Mouse (Mus musculus) c-Kit-positive CD71-negative TER-119-negative erythroid progenitor cells, embryonic 14.5 days (primary cell): Measurements from ENCODE around the gene Celf2.

Experiments
- DNase-seq: peaks from one replicate; pipeline ENCODE4 v3.0.0-alpha.2; 2013; ENCODE audit warnings: low read depth

Gene Celf2

DNA sequence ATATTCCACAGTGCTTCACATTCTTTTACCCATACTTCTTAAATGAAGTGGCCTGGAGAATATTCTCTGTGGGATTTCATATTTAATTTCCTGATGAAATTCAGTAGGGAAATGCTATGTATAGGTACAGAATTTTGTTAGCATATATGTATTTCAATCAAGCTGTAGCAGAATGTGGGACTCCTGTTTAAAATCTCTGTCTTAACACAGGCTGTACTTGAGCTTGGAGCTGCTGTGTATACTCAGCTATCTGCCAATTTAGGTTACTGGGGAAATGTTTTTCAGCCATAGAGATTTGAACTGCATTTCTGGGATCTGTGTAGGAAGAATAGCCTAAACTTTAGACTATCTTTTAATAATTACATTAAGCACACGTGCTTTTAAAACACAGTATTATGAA, 330.2 kb downstream of the Celf2 start:
- no peak for DNase-seq

DNA sequence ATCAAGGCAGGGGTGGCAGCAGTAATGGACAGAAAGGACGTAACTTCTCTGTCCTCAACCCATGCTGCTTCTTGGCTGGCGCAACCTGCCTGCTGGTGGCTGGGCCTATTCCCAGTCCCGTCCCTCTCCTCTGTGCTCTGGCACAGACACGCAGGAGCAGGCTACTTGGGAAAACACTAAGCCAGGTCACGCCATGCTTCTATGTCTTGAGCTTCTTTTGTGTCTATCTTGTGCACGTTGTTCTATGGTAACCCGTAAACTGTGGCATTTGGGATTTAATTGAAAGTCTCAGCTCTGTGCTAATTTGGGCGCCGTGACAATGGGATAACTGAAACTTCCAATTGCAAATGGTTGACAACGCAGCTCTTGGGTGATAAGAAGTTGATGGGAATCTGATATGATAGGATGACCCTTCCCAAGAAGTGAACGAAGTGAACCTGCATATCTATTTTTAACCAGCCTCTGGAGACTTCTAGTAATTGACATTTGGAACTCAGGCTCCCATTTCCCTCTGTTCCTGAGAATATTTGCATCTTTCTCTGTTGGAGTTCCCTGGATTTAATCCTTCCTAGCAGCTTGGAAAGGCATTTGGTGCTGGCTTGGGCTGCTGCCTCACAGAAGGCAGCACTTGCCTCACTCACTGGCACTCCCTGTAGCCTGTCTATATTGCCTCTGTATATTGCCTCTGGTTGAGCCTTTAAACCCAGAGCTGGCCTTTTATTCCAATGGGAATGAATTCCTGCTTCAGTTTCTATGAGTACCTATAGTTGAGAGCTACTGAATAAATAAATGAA, 335.9 kb downstream of the Celf2 start:
- DNase-seq = no peak

DNA sequence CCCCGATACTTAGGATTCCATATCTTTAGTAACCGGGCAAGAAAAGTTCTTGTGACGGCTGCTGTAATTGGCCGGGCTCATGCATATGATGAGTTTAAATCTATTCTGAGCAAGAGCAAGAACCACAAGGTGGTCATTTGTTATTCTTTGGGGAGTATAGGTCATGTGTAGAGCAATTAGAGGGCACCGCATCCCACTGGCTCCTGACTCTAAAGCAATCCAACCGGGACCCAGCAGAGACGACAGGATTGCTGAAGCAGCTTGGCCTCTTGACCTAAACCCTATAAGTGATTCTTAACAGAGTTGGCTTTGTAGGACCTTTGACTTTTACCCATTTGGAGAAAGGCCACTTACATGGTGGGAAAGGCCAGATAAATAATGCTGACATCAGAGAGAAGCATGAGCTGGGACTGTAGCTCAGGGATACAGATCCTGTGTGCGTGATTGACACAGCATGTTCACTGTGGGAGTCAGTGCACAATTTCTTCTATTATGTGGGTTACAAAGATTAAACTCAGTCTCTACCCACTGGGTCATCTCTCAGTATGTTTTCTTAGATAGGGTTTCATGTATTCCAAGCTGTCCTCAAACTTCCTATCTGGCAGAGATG, 338.2 kb downstream of the Celf2 start:
- DNase-seq = no peak

DNA sequence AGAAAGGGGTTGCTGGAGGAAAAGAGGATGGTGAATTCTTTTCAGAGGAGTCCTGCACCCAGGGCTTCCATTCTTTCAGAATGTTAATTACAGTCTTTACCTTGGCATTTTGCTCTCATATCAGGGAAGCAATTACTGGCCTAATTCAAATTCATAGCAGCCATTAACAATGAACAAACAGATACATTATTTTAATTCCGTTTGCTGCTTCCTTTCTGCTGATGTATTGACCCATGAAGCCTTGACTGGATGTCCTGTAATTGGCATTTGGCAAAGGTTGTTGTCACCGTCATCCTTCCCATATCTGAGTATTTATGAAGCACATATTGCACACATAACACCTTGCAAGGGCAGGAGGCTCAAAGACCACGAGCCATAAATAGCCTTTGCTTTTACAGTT, 343.6 kb downstream of the Celf2 start:
- DNase-seq = no peak

DNA sequence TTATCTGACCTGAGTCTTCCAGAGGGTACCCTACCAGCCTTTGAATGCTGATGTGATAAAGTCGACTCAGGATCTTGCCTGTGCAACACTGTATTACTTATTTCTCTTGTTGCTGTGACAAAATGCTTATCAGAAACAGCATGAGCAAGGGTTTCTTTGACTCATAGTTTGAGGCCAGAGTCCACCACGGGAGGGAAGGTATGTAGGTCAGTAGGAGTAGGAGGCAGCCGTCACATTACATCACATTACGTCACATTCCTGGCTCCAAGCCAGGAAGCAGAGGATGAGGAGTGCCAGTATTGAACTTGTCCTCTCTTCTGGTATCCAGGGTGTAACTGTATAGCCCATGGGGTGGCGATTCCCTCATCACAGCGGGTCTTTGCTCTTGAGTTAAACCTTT, 349.3 kb downstream of the Celf2 start:
- DNase-seq = no peak

DNA sequence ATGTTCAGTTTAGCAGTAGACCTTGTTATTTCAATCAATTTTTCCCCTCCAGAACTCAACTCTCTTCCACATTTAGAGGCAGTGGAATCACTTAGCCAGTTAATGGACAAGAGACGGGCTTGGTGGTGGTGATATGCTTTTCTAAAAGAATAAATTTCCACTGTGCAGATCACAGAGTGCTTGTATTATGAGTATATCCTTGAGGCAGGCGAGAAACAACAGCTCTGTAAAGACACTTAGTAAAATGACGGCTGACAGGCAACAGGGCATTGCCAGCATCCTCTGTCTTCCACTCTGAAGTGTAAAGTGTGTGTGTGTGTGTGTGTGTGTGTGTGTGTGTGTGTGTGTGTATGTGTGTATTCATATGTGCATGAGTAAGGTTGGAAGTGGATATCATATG, 362.1 kb downstream of the Celf2 start:
- no peak for DNase-seq

DNA sequence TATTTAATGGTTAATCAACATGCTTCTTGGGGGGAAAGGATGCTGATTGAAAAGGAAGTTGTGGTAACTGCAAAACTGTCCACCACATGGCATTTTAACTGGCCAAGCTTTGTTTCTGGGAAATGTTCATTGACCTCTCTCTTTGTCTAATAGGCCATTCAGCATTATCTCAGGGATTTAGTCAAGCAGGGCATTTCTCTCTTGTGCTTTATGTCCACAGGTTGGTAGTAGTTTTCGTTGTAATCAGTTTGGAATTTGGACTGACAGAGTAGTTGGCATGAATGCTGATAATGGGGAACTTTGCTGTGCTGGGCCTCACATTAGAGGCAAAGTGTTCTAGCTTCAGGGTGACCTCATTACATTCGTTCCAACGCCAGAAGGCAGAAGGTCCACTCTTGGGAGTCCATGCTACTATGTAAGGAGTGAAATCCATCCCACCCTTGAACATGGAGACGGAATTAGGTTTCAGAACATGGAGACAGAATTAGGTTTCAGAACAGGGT, 363.8 kb downstream of the Celf2 start:
- DNase-seq = no peak

DNA sequence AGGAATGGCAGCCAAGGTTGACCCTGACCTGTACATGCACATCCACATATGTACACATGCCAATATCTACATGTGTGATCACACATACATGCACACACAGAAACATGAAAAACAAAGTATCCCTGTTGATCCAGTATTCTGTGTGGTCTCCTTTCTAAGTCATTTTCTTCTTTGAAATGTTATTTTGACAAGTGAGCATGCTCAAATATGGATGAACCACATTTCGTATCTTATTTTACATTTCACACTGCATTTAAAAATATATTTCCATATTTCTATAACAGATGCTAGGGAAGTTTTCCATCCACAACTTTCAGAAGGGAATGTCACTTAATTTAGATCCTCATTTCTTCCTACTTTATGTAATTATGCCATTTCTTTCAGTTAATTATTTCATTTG, 364.5 kb downstream of the Celf2 start:
- DNase-seq = no peak

DNA sequence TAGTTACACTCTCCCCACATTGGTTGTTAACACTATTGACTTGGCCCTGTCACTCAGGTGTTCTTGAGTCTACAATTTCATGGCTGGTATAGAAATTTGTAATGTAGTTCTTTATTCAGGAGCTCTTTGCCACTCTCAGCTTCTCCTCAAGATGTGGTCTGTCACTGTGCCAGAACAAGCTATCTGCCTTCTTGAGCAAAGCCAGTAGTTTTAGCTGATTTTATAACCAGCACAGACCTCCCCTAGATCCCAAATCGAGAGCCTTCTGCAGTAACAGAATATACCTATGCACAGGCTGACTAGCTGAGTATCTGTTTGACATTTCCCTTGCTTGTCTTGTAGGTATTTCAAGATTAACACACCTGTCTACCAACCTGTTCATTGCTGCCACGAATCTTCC, 386.0 kb downstream of the Celf2 start:
- no peak for DNase-seq

DNA sequence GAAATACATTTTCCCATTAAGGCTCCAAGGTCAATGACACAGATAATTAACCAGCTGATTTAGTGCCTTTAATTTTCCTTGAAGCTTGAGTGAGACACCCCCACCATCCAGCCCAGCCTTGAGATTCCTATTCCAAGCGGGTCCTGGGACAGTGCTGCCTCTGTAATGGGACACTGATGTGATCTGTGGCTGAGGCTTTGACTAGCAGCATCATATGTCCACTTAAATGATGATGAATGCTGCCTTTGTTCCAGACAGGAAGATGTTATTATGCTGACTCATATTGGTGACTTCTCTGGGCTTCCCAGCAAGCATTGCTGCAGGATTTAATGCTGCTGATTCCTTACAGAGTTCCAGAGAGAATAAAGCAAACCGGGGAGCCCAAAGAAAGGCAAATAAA, 393.6 kb downstream of the Celf2 start:
- DNase-seq = no peak

DNA sequence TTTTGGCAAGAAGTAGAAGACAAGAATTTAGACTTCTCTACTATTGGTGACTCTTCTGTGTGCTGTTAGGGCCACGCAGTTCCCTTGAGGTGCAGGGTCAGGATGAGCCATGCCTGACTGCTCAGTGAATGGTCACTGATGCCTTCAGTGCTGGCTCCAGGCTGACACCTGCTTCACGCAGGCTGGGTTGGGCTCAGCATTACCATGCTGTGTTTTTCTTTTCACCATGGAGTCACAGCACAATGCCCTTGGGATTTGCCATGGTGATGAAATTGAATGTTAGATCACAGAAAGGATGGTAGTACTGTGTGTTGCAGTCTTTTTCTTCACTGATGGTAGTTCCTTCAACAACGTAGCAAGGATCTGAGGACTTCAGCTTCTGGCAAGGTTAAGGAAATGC, 394.2 kb downstream of the Celf2 start:
- DNase-seq = peak; percentile 8

DNA sequence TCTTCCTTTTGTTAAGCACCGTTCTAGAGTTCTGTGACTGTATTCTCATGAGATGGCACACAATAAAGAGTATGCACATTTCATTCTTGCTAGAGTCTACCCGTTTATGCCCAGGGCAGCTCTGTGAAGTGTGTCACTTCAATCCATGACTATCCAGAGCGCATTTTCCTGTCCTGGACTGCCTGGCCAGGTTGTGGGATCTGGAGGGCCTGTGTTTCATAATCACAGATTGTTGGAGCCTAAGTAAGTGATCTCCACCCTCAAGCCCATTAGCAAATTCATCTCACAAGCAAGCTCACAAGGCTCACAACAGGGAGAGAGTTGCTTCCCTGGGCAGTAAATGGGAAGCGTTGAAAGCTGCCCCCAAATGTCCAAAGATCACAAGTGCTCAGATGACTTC, 395.6 kb downstream of the Celf2 start:
- no peak for DNase-seq

DNA sequence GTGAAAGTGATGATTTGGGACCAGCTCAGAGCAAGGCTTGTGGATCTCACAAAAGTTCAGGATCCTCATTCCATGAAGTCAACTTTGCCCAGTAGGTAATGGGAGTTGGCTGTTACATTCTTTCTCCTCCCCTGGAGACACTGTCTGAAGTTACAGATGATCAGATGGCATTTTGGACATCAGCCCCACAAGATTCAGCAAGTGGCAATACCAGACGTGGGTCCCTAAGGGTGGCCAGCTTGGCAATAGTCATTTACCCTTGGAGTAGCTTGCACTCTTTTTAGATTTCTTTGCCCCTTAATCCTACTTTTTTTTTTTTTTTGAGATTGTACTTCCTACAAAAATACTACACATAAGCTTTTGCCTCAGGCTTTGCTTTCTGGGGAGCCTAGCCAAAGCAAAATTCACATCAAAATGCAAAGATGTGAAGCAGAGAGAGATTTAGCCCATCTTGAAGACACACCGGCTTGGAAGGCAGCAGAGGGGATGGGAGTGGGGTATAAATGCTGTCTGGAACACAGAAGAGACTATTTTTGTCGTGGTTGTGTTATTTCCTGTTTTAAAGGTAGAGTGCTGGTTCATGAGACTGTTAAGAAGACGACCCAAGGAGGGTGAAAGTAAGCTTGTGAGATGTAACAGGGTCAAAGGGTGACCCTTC, 397.1 kb downstream of the Celf2 start:
- DNase-seq = no peak

DNA sequence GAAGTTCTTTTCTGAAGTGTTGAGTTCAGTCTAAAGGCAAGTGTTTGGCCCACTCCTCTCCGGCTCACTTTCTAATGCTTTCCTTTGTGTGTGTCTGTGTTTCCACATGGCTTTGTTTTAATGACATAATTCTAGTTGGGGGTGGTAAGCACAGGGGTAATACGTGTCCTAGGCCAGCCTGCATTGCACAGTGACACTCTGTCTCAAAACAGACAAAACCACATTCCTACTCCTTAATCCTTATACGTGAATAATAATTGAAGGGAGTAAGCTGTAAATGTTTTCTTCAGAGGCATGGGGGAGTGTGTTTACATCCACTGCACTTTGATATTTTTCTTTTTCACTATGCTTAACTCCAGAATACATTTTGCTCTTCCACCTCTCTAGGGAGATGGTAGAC, 415.9 kb downstream of the Celf2 start:
- no peak for DNase-seq

DNA sequence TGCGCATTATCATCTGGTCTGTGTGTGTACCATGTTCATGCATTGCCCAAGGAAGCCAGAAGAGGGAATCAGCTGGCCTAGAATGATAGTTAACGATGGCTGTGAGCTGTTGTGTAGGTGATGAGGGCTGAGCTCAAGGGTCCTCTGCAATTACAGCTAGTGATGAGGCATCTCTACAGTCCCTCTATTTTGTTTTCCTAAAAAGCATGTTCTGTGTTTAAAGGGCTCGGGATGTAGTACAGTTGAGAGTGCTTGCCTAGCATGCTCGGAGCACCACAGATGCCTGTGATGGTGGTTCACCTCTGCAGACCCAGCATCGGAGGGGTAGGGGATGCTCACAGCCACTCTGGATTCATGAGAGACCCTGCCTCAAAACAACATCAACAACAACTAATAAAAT, 416.7 kb downstream of the Celf2 start:
- no peak for DNase-seq

DNA sequence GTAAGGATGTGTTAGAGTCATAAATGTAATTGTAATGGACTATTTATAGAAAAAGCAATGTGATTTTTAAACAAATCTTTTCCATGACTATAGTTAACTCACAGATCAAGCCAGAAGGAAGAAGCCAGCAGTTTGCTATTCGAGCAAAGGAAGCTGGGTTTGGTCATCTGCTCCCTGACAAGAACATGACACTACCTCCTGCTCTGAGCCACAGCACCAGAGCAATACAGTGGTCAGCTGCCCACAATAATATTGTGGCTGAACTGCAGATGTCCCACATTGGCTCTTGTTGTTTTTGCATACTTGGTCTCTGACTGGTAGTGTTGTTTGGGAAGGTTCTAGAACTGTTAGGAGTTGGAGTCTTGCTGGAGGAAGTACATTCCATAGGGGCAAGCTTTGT, 418.9 kb downstream of the Celf2 start:
- no peak for DNase-seq

DNA sequence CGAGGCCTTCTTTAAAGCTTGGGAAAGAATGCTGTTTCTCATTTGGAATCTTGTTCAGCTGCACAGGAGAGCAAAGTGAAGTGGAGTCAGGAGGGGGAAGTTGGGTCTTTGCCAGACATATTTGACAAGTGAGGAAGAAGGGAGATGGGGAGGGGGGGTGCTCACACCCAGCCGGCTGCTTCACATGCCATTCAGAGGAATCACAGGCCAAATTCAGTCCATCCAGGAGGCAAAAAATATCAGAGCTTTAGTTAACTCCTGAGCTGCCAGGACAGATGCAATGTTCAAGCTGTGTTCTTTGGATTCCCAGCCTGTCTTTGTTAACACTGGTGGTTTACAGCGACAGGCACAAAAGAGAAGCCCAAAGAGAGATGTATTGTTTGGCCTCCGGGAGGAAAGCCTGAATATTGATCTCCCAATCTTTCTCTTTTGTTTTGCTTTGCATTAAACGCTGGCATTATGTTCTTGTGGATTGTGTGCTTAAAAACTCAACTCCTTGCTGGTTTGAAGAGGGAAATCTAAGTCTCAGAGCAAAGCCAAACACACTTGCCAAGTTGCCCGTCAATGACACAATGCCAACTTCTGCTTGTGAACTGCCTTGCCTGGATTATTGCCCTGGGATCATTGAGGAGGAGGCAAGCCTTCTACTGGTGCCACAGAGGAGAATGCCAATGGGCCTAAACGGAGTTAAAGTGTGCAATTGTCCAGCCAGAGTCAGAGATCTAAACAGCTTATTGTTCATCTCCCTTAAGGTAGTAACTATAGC, 420.1 kb downstream of the Celf2 start:
- no peak for DNase-seq

DNA sequence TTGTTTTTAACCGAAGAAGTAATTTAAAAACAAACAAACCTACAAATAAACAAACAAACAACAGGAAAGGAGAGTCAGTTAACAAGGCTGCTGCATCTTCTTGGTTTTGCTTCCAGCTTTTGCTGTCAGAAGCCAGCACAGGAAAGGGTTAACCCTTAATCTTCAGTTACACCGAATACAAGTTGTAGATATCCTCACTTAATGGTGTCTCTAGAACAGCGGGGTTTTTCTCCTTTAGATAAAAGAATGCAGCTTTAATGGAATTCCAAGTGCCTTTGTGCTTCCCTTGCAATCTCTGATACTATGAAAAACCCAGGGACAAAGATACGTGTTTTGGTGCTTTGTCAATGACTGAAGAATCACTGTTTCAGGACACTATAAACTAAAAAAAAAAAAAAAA, 420.8 kb downstream of the Celf2 start:
- no peak for DNase-seq

DNA sequence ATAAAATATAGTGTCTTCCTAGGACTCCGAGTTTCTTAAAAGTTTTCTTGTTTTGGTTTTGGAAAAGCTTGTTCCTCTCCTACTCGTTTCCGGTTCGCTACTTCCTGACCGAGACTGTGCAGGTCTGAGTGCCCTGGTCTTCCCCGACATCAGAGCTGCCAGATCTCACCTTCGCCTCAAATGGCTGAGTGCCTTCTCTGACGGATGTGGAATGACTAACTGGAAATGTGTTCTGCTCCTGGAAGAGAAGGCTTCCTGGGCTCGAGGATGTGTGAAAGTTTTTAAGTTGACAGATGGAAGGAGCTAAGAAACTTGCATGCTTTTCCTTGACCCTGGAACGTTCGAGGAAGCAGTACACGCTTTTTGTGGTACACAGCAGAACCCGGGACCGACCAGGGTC, 421.9 kb downstream of the Celf2 start:
- no peak for DNase-seq

DNA sequence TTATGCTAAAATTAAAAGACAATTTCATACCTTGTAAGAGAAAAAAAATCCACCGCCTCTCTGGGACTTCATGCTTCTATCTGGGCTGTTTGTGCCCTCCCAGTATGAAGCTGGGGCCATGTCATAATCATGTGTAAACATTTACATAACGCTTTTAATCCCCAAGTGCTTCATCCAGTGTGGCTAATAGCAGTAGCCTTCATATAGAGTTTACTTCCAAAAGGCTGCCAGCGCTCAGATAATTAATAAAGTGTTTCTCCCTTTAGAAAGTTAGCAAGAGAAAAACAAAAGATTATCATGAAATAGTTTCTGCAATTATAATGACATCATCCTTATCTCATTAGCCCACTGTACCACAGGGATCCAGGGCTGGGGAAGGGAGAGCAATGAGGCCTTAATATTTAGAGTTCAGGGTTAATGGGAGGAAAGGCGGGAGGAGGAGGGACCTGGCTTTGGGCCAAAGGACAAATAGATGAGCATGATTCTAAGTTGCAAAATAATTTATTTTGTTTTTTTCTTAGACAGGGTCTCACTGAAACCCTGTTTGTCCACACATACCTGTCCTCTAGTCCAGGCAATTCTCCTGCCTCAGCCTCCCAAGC, 425.8 kb downstream of the Celf2 start:
- no peak for DNase-seq

DNA sequence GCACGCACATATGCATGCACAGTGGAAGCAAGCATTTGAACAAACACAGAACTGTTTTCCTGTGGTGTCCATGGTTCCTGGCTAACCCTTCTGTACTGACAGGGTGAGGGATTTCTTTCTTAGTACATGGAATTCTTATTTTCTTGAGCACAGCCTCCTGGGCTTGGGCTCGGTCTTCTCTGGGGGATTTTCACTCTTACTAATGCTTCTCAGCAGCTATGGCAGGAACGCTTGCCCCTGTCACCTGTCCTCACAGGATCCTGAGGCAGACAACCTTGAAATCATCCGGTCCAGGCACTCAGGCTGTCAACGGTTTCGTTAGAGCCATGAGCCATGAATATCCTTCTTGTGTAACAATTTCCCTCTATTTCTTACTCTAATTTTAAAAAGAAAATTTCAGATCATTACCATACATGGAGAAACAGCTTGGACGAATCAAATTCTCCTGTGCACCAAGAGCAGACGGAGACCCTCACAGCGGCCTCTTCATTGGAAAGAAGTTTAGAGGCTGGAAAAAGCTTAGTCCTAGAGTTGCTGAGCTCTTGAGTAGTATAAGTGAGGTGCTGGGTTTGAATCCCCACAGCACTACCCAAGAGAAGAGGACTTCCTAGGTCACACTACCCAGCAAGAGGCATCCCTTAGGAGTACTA, 426.9 kb downstream of the Celf2 start:
- no peak for DNase-seq
